In the genomic region with DNA sequence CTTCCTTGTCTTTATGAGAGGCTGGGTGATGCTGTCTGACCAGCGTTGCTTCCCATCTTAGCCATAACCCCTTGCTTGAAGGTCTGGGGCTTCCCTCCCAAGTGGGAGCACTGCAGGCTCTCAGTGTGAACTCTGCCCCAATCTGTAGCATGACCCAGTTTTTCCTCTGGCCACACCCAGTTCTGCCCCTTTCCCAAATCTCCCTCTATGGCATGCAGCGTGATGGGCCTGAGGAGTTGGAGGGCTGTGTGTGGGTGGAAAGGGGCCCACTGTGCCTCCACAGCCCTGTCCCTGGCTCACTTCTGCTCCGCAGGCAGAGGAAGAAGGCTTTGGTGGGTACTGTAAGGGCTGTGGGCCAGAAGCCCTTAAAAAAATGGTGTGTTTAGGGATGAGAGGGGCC, we compare ENCODE assay signal across 8 mouse cellular contexts. TPM values are rescaled to one million over a fixed set of nuclear protein-coding genes. Genes with fewer than 3 reads are reported as not detected.
DNase-seq lines count a peak whose midpoint lies in the region; ATAC-seq and TF ChIP-seq lines count a peak whose summit lies in the region.

No protein-coding gene starts in this region.

- H3K4me1 ChIP-seq in kidney, postnatal 0 days (replicated peaks; ENCODE audit: insufficient read depth, low read length): peaks cover 28% of the 10 kb centered on the region
- H3K4me1 ChIP-seq in hindbrain, embryonic 12.5 days: peaks cover 30% of the 10 kb centered on the region
- H3K4me1 ChIP-seq in midbrain, embryonic 15.5 days: peaks cover 40% of the 10 kb centered on the region

- ATAC-seq in kidney, postnatal 0 days (replicated peaks; ENCODE audit: low FRiP score, low read depth): no peak
- no peak for ATAC-seq in hindbrain, embryonic 12.5 days (ENCODE audit: low FRiP score)
- no peak for ATAC-seq in midbrain, embryonic 15.5 days (replicated peaks)

- no peaks in the 10 kb centered on the region for H3K27me3 ChIP-seq in kidney, postnatal 0 days (ENCODE audit: insufficient read depth, low read length)
- H3K27me3 ChIP-seq in hindbrain, embryonic 12.5 days: no peaks in the 10 kb centered on the region
- no peaks in the 10 kb centered on the region for H3K27me3 ChIP-seq in midbrain, embryonic 15.5 days (replicated peaks)

- DNase-seq in kidney, postnatal 0 days (ENCODE audit: low spot score): no peak
- no peak for DNase-seq in kidney, postnatal 25 days
- DNase-seq in cerebellum, postnatal 25 days: peak; percentile 49 to 55
- DNase-seq in left cerebral cortex, postnatal 14 days (ENCODE audit: low spot score in 2 of 2): no peak
- DNase-seq in left cerebral cortex, adult 11 months (ENCODE audit: low spot score): no peak
- no peak for DNase-seq in spleen, postnatal 36 days (ENCODE audit: low spot score in 2 of 2)

- H3K9me3 ChIP-seq in kidney, postnatal 0 days (replicated peaks; ENCODE audit: low read length): no peaks in the 10 kb centered on the region
- H3K9me3 ChIP-seq in hindbrain, embryonic 12.5 days (replicated peaks): no peaks in the 10 kb centered on the region
- no peaks in the 10 kb centered on the region for H3K9me3 ChIP-seq in midbrain, embryonic 15.5 days

- peak overlapping the region; percentile 85 for H3K4me2 ChIP-seq in kidney, postnatal 0 days (ENCODE audit: low read length)
- H3K4me2 ChIP-seq in hindbrain, embryonic 12.5 days (replicated peaks): peak overlapping the region; percentile 96
- H3K4me2 ChIP-seq in midbrain, embryonic 15.5 days: peak overlapping the region; percentile 87

- H3K36me3 ChIP-seq in kidney, postnatal 0 days (ENCODE audit: insufficient read depth, low read length): peaks cover 41% of the 10 kb centered on the region
- H3K36me3 ChIP-seq in hindbrain, embryonic 12.5 days: peaks cover 54% of the 10 kb centered on the region
- H3K36me3 ChIP-seq in midbrain, embryonic 15.5 days (replicated peaks): peaks cover 32% of the 10 kb centered on the region

- H3K27ac ChIP-seq in kidney, postnatal 0 days: 0 out of 2 replicates have a peak overlapping the region, but pooled peaks have one; percentile 20
- H3K27ac ChIP-seq in hindbrain, embryonic 12.5 days: peak overlapping the region; percentile 86
- H3K27ac ChIP-seq in midbrain, embryonic 15.5 days: peak overlapping the region; percentile 66; the same call in 1 of the 2 replicates

- H3K4me3 ChIP-seq in kidney, postnatal 0 days (replicated peaks; ENCODE audit: low read depth, low read length): peak overlapping the region; percentile 99
- peak overlapping the region; percentile 98 for H3K4me3 ChIP-seq in hindbrain, embryonic 12.5 days
- peak overlapping the region; percentile 76 for H3K4me3 ChIP-seq in midbrain, embryonic 15.5 days

- intact Hi-C loops in left cerebral cortex, postnatal 14 days (cut with DNase I): no loop called here

- peak overlapping the region; percentile 96 for H3K9ac ChIP-seq in kidney, postnatal 0 days (ENCODE audit: low read depth, low read length)
- peak overlapping the region; percentile 97 for H3K9ac ChIP-seq in hindbrain, embryonic 12.5 days
- peak overlapping the region; percentile 74 for H3K9ac ChIP-seq in midbrain, embryonic 15.5 days

- 28% methylated on average over 3 of the region's 3 CpGs for WGBS in kidney, postnatal 0 days
- 59% methylated on average over 3 of the region's 3 CpGs for WGBS in hindbrain, embryonic 12.5 days
- WGBS in midbrain, embryonic 15.5 days: 64% methylated on average over 3 of the region's 3 CpGs

- no peak for TF ChIP-seq CTCF in kidney, postnatal 0 days (IDR thresholded peaks at IDR 0.05; ENCODE audit: low read depth)

RNA-seq across cellular contexts. Expression of a gene that starts 2.7 kb away (rescaled TPM):
- 60.7 and 64.2 TPM in 2 replicates for polyA plus RNA-seq in kidney, postnatal 0 days (2015; fragmentation: Nextera tagmentation; extraction: Ambion mirVana)
- 131 and 133 TPM in 2 replicates for polyA plus RNA-seq in hindbrain, embryonic 12.5 days (2016; fragmentation: Nextera tagmentation; extraction: Ambion mirVana)
- 105 and 125 TPM in 2 replicates for polyA plus RNA-seq in midbrain, embryonic 15.5 days (2015; fragmentation: Nextera tagmentation; extraction: Ambion mirVana)
- total RNA-seq in left cerebral cortex, postnatal 14 days (2021): 100 to 1,000 TPM; 157 TPM

RNA-seq across cellular contexts. Expression of a gene that starts 30.8 kb away (rescaled TPM):
- polyA plus RNA-seq in kidney, postnatal 0 days (2015; fragmentation: Nextera tagmentation; extraction: Ambion mirVana): 0.29 and 0.30 TPM in 2 replicates
- polyA plus RNA-seq in hindbrain, embryonic 12.5 days (2016; fragmentation: Nextera tagmentation; extraction: Ambion mirVana): 0.33 and 0.40 TPM in 2 replicates
- 0.56 and 0.60 TPM in 2 replicates for polyA plus RNA-seq in midbrain, embryonic 15.5 days (2015; fragmentation: Nextera tagmentation; extraction: Ambion mirVana)
- under 1 TPM; 0.40 to 0.66 TPM for total RNA-seq in left cerebral cortex, postnatal 14 days (2021)

RNA-seq across cellular contexts. Expression of a gene that starts 33.2 kb away (rescaled TPM):
- polyA plus RNA-seq in kidney, postnatal 0 days (2015; fragmentation: Nextera tagmentation; extraction: Ambion mirVana): 41.1 and 43.2 TPM in 2 replicates
- 48.1 and 54.2 TPM in 2 replicates for polyA plus RNA-seq in hindbrain, embryonic 12.5 days (2016; fragmentation: Nextera tagmentation; extraction: Ambion mirVana)
- 48.4 and 49.1 TPM in 2 replicates for polyA plus RNA-seq in midbrain, embryonic 15.5 days (2015; fragmentation: Nextera tagmentation; extraction: Ambion mirVana)
- 10 to 100 TPM; 28.8 to 32.3 TPM for total RNA-seq in left cerebral cortex, postnatal 14 days (2021)

RNA-seq across cellular contexts. Expression of a gene that starts 46.5 kb away (rescaled TPM):
- polyA plus RNA-seq in kidney, postnatal 0 days (2015; fragmentation: Nextera tagmentation; extraction: Ambion mirVana): 8.1 and 8.7 TPM in 2 replicates
- polyA plus RNA-seq in hindbrain, embryonic 12.5 days (2016; fragmentation: Nextera tagmentation; extraction: Ambion mirVana): 19.2 and 21.3 TPM in 2 replicates
- polyA plus RNA-seq in midbrain, embryonic 15.5 days (2015; fragmentation: Nextera tagmentation; extraction: Ambion mirVana): 22.0 and 23.3 TPM in 2 replicates
- 10 to 100 TPM; 51.9 to 57.4 TPM for total RNA-seq in left cerebral cortex, postnatal 14 days (2021)

RNA-seq across cellular contexts. Expression of a gene that starts 49.0 kb away (rescaled TPM):
- 4.2 and 4.5 TPM in 2 replicates for polyA plus RNA-seq in kidney, postnatal 0 days (2015; fragmentation: Nextera tagmentation; extraction: Ambion mirVana)
- polyA plus RNA-seq in hindbrain, embryonic 12.5 days (2016; fragmentation: Nextera tagmentation; extraction: Ambion mirVana): 16.0 and 18.3 TPM in 2 replicates
- 18.4 and 19.6 TPM in 2 replicates for polyA plus RNA-seq in midbrain, embryonic 15.5 days (2015; fragmentation: Nextera tagmentation; extraction: Ambion mirVana)
- 1 to 10 TPM; 5.7 to 9.0 TPM for total RNA-seq in left cerebral cortex, postnatal 14 days (2021)

Comparison
In these comparisons a context has a peak if more than half of its experiments do, and no peak if none do; other contexts are left out.
1. DNase-seq: peak in cerebellum, postnatal 25 days (2 of 2); none in kidney, postnatal 0 days (single experiment), kidney, postnatal 25 days (0 of 2), left cerebral cortex, postnatal 14 days (0 of 2), left cerebral cortex, adult 11 months (single experiment) and spleen, postnatal 36 days (0 of 2).
2. H3K27ac ChIP-seq: peak in every context shown above with its lines; median percentile 86 in hindbrain, embryonic 12.5 days; 66 in midbrain, embryonic 15.5 days; 20 in kidney, postnatal 0 days.
3. Peak in every context shown above with its lines, with median percentiles within 50 percentile points of each other: H3K4me2 ChIP-seq, H3K4me3 ChIP-seq and H3K9ac ChIP-seq.